Mouse (Mus musculus): Measurements from ENCODE around the gene Zc3h4.

Zc3h4 gene

DNA sequence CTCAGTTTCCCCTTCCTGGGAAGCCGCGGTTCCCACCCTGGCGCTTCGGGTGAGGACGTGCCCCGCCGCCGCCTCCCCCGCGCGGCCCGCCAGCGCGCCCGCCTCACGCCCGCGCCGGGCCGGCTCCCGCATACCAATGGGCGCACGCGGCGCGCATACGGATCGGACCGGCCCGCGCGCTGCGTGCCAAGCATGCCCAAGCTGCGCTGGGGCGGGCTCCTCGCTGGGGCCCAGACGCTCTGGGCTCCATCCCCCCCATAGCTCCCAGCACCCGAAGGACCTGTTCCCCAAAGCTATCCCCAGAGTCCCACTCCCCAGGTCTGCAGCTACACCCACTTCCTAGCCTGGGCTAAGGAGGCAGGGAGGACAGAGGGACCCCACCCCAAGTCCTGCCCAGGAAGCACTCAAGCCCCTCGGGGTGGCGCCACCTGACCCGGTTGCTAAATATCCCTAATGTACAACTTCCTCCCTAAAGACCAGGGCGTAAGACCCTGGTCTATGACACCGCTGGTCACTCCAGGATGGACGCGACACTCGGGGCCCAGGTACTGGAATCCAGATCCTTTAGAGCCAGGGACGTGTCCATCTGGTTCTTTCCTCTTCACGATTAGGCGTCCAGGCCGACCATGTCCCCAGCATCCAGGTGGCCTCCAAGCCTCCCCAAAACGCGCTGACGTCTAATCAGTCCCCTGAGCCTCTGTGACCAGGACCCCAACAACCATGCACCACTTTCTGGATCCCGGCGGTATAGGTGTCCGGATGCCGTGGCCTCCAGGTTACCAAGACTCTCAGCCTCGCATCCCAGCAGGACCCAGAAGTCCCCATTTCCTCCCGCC lies 75.3 kb downstream of the Zc3h4 start:
- DNase-seq (ENCODE audit: low read depth, low spot score): no peak

DNA sequence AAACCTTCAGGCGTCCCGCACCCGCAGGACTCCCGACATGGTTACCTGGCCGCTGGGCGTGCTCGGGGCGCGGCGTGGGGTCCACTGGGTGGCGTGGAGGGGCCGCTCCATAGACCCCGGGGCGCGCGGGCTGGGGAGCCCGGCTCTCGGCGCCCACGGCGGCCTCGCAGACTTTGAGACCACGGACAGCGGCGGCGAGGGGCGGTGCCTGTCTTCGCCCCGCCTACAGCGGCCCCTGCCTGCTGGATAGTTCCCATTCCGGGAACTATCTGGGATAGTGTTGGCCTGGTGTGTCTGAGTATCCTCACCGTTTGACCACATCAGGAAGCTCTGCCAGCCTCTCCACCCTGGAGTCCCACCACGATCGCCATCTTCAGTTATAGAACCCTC lies 75.9 kb downstream of the Zc3h4 start:
- no peak for DNase-seq (ENCODE audit: low read depth, low spot score)

DNA sequence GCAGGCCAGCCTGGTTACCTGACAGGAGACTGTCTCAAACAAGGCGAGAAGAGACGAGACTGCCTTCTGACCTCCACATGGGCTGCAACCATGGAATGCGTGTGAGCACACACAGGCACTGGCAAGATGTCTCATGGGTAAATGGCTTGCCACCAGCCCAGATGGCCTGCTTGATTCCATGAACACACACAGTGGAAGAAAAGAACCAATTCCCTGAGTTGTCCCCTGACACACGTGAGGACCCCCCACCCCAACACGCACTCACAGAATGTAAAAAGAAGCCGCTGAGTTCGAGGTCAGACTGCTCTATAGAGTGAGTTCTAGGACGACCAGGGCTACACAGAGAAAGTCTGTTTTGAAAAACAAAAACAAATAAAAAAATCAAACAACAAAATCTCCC lies 76.9 kb downstream of the Zc3h4 start, which contains the start of gene Npas1:
Npas1 (minus strand) TSS at position 101 of the 400 bp plus-strand sequence.
- no peak for DNase-seq (ENCODE audit: low read depth, low spot score)
